Mouse (Mus musculus) embryonic facial prominence, embryonic 15.5 days (tissue): Measurements from ENCODE around the gene Spata5. TPM values are rescaled to one million over a fixed set of nuclear protein-coding genes. Genes with fewer than 3 reads are reported as not detected.

Source experiments
- ATAC-seq: fragments of 200-750 bp; cut with Nextera tagmentation; 2 replicates; pipeline ENCODE4 v1.8.0; 2017; ENCODE audit warnings: low read depth, moderate TSS enrichment; ENCODE audit not compliant: insufficient number of reproducible peaks, low FRiP score, low TSS enrichment
- H3K27ac ChIP-seq: fragments of 300-500 bp; sonication (generic); replicated peaks from 2 replicates; pipeline ENCODE4 v1.5.1; 2015; ENCODE audit warnings: mild to moderate bottlenecking, inconsistent platforms
- H3K27me3 ChIP-seq: fragments of 300-500 bp; sonication (generic); 2 replicates; pipeline ENCODE4 v1.6.1; 2015; ENCODE audit warnings: inconsistent platforms
- H3K36me3 ChIP-seq: fragments of 300-500 bp; sonication (generic); 2 replicates; pipeline ENCODE4 v1.6.1; 2015; ENCODE audit warnings: mild to moderate bottlenecking, inconsistent platforms
- H3K4me1 ChIP-seq: fragments of 300-500 bp; sonication (generic); 2 replicates; pipeline ENCODE4 v1.6.1; 2015; ENCODE audit warnings: inconsistent platforms
- H3K4me2 ChIP-seq: fragments of 300-500 bp; sonication (generic); replicated peaks from 2 replicates; pipeline ENCODE4 v1.6.1; 2015; ENCODE audit warnings: mild to moderate bottlenecking, inconsistent platforms
- H3K4me3 ChIP-seq: fragments of 300-500 bp; sonication (generic); replicated peaks from 2 replicates; pipeline ENCODE4 v1.5.1; 2015; ENCODE audit warnings: mild to moderate bottlenecking, inconsistent platforms
- H3K9ac ChIP-seq: fragments of 300-500 bp; sonication (generic); 2 replicates; pipeline ENCODE4 v1.6.1; 2015; ENCODE audit warnings: inconsistent platforms
- H3K9me3 ChIP-seq: fragments of 300-500 bp; sonication (generic); replicated peaks from 2 replicates; pipeline ENCODE4 v1.6.1; 2016; ENCODE audit warnings: inconsistent platforms
- WGBS: fragments of 180-500 bp; shearing (Covaris S2); methylation state at CpG from one replicate; pipeline ENCODE4 v1.1.7; 2015; 5-methylcytosine and 5-hydroxymethylcytosine counted together
- polyA plus RNA-seq: library from polyadenylated mRNA; unstranded; fragments of >200 nt; fragmentation: Nextera tagmentation; extraction: Ambion mirVana; gene quantifications from 2 replicates; pipeline ENCODE4 v1.2.1, GENCODE M21; 2015

The Spata5 gene
- polyA plus RNA-seq, 1 experiment from 2014 or later: 34.7 TPM

GRCm38 (mm10) chr3:37396930-37397608, 22.6 kb upstream of the Spata5 start:
- Histone ChIP-seq H3K9me3 (no peaks in the 10 kb centered on the region), H3K27me3 (no peaks in the 10 kb centered on the region), H3K4me2 (no peak overlapping the region), H3K4me1 (peaks cover 15% of the 10 kb centered on the region), H3K27ac (no peak overlapping the region; the same call in 1 of the 2 replicates), H3K9ac (no peak overlapping the region), H3K36me3 (no peaks in the 10 kb centered on the region), H3K4me3 (no peak overlapping the region)
- 80% methylated on average over 5 of the region's 5 CpGs for WGBS
- ATAC-seq: no peak

- Histone ChIP-seq H3K4me1 (peaks cover 19% of the 10 kb centered on the region), H3K4me2 (no peak overlapping the region), H3K9ac (no peak overlapping the region), H3K9me3 (no peaks in the 10 kb centered on the region), H3K36me3 (no peaks in the 10 kb centered on the region), H3K27ac (no peak overlapping the region; the same call in 1 of the 2 replicates), H3K4me3 (no peak overlapping the region), H3K27me3 (no peaks in the 10 kb centered on the region)
- no peak for ATAC-seq
- WGBS: 84% methylated on average over 3 of the region's 3 CpGs
Measured at GRCm38 (mm10) chr3:37397646-37398045, 22.1 kb upstream of the Spata5 start.

GRCm38 (mm10) chr3:37398661-37399395, 20.9 kb upstream of the Spata5 start:
- 63% methylated on average over 7 of the region's 7 CpGs for WGBS
- H3K4me2 ChIP-seq: no peak overlapping the region
- H3K9me3 ChIP-seq: no peaks in the 10 kb centered on the region
- no peak overlapping the region for H3K9ac ChIP-seq
- H3K27me3 ChIP-seq: no peaks in the 10 kb centered on the region
- peaks cover 19% of the 10 kb centered on the region for H3K4me1 ChIP-seq
- H3K36me3 ChIP-seq: no peaks in the 10 kb centered on the region
- H3K27ac ChIP-seq: peak overlapping the region; percentile 39; the same call in 1 of the 2 replicates
- no peak for ATAC-seq
- H3K4me3 ChIP-seq: no peak overlapping the region

- H3K4me3 ChIP-seq: no peak overlapping the region
- peaks cover 22% of the 10 kb centered on the region for H3K4me1 ChIP-seq
- H3K4me2 ChIP-seq: 0 out of 2 replicates have a peak overlapping the region, but pooled peaks have one; percentile 1
- no peaks in the 10 kb centered on the region for H3K27me3 ChIP-seq
- no peaks in the 10 kb centered on the region for H3K9me3 ChIP-seq
- peak; percentile 87 for ATAC-seq
- H3K27ac ChIP-seq: peak overlapping the region; percentile 93
- 29% methylated on average over 11 of the region's 11 CpGs for WGBS
- peaks cover 9% of the 10 kb centered on the region; the same call in 1 of the 2 replicates for H3K36me3 ChIP-seq
- H3K9ac ChIP-seq: no peak overlapping the region
Measured at GRCm38 (mm10) chr3:37401729-37402610, 17.7 kb upstream of the Spata5 start.

GRCm38 (mm10) chr3:37407598-37407997, 12.1 kb upstream of the Spata5 start:
- no peak for ATAC-seq
- H3K4me3 ChIP-seq: no peak overlapping the region
- no peaks in the 10 kb centered on the region for H3K9me3 ChIP-seq
- peaks cover 9% of the 10 kb centered on the region; the same call in 1 of the 2 replicates for H3K36me3 ChIP-seq
- H3K4me1 ChIP-seq: peaks cover 4% of the 10 kb centered on the region; the same call in 1 of the 2 replicates
- H3K9ac ChIP-seq: no peak overlapping the region
- no peaks in the 10 kb centered on the region for H3K27me3 ChIP-seq
- peak overlapping the region; percentile 61; the same call in 1 of the 2 replicates for H3K27ac ChIP-seq
- H3K4me2 ChIP-seq: no peak overlapping the region

GRCm38 (mm10) chr3:37413446-37413845, 6.2 kb upstream of the Spata5 start:
- Histone ChIP-seq H3K36me3 (no peaks in the 10 kb centered on the region), H3K4me3 (no peak overlapping the region), H3K9me3 (no peaks in the 10 kb centered on the region), H3K27me3 (no peaks in the 10 kb centered on the region), H3K4me2 (no peak overlapping the region), H3K27ac (no peak overlapping the region), H3K9ac (no peak overlapping the region), H3K4me1 (peaks cover 2% of the 10 kb centered on the region)
- no peak for ATAC-seq
- WGBS: 86% methylated on average over 3 of the region's 3 CpGs

GRCm38 (mm10) chr3:37414413-37414960, 5.2 kb upstream of the Spata5 start:
- Histone ChIP-seq H3K4me3 (no peak overlapping the region), H3K27me3 (no peaks in the 10 kb centered on the region), H3K9me3 (no peaks in the 10 kb centered on the region), H3K9ac (no peak overlapping the region), H3K36me3 (no peaks in the 10 kb centered on the region), H3K4me2 (no peak overlapping the region), H3K27ac (no peak overlapping the region), H3K4me1 (peaks cover 6% of the 10 kb centered on the region)
- WGBS: 51% methylated on average over 14 of the region's 14 CpGs
- ATAC-seq: no peak

GRCm38 (mm10) chr3:37418341-37418740, 1.4 kb upstream of the Spata5 start:
- H3K36me3 ChIP-seq: 0 out of 2 replicates have a peak, but pooled peaks cover 2% of the 10 kb centered on the region
- no peak for ATAC-seq
- peak overlapping the region; percentile 74 for H3K4me2 ChIP-seq
- no peak overlapping the region for H3K9ac ChIP-seq
- no peaks in the 10 kb centered on the region for H3K9me3 ChIP-seq
- H3K4me3 ChIP-seq: peak overlapping the region; percentile 95
- H3K27ac ChIP-seq: peak overlapping the region; percentile 94; the same call in 1 of the 2 replicates
- H3K4me1 ChIP-seq: peaks cover 17% of the 10 kb centered on the region
- WGBS: 67% methylated on average over 5 of the region's 5 CpGs
- H3K27me3 ChIP-seq: no peaks in the 10 kb centered on the region

- H3K4me1 ChIP-seq: peaks cover 17% of the 10 kb centered on the region
- under 1% methylated on average over 30 of the region's 30 CpGs for WGBS
- ATAC-seq: no peak
- H3K9me3 ChIP-seq: no peaks in the 10 kb centered on the region
- peak overlapping the region; percentile 69 for H3K9ac ChIP-seq
- no peaks in the 10 kb centered on the region for H3K27me3 ChIP-seq
- H3K4me2 ChIP-seq: peak overlapping the region; percentile 74
- peak overlapping the region; percentile 94 for H3K27ac ChIP-seq
- H3K36me3 ChIP-seq: 0 out of 2 replicates have a peak, but pooled peaks cover 3% of the 10 kb centered on the region
- H3K4me3 ChIP-seq: peak overlapping the region; percentile 95
Measured at GRCm38 (mm10) chr3:37418961-37419457, 687 bp upstream of the Spata5 start.

GRCm38 (mm10) chr3:37420072-37420471, 376 bp downstream of the Spata5 start, which contains the start of gene Nudt6:
Gene Nudt6 (minus strand): TSS chr3:37420211.
- no peaks in the 10 kb centered on the region for H3K27me3 ChIP-seq
- WGBS: under 1% methylated on average over 49 of the region's 50 CpGs
- peaks cover 17% of the 10 kb centered on the region for H3K4me1 ChIP-seq
- no peaks in the 10 kb centered on the region for H3K9me3 ChIP-seq
- ATAC-seq: peak; percentile 88
- peak within 1 kb of the TSS; percentile 94 for H3K27ac ChIP-seq
- peak within 1 kb of the TSS; percentile 69 for H3K9ac ChIP-seq
- H3K36me3 ChIP-seq: 0 out of 2 replicates have a peak, but pooled peaks cover 6% of the 10 kb centered on the region
- H3K4me2 ChIP-seq: peak within 1 kb of the TSS; percentile 74
- H3K4me3 ChIP-seq: peak within 1 kb of the TSS; percentile 95
